Mouse (Mus musculus) gonadal fat pad, adult 2 months (tissue): ENCODE data around the gene Mettl3. TPM values are rescaled to one million over a fixed set of nuclear protein-coding genes. Genes with fewer than 3 reads are reported as not detected.
A peak's percentile ranks its signal among the peaks of the same experiment; 100 is the strongest.

Source experiments
- DNase-seq: peaks from one replicate; pipeline ENCODE4 v3.0.0-alpha.2; 2012; ENCODE audit warnings: low read depth
- polyA plus RNA-seq: library from polyadenylated mRNA; depleted of rRNA; stranded (reverse); fragments of >200 nt; gene quantifications from 2 replicates; pipeline ENCODE4 v1.2.3, GENCODE M21; 2012; rRNA removed

Gene Mettl3
- polyA plus RNA-seq, 1 experiment: 18.8 TPM

DNA sequence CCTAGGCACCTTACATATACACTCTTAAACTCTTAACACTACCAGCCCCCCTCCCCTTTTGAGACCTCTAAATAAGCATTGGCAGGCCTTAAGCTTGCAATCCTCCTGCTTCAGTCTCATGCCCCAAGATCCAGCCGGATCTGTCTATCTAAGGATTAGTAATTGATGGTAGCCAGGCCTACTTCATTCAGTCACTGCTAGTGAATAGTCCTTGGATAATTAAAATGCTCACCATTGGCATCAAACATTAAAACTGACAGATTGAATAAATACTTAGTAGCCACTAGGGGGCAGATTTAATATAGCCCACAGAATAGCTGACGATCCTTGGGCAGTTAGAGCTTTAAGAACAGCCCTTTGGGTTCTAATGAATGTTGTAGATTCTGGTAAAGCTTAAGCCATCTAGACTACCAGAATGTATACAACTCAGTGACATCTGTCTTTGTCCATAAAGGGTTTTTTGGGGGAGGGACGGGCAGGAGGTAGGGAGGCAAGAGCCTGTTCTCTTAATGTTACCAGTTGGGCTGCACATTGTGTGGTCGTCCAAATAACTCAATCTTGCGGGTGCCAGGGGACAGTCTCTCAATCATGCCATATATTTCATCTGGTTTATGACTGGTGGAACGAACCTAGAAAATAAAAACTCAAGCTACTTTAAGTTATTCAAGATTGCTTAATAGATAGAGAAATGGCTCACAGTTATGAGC lies 9.2 kb downstream of the Mettl3 start:
- DNase-seq: no peak

DNA sequence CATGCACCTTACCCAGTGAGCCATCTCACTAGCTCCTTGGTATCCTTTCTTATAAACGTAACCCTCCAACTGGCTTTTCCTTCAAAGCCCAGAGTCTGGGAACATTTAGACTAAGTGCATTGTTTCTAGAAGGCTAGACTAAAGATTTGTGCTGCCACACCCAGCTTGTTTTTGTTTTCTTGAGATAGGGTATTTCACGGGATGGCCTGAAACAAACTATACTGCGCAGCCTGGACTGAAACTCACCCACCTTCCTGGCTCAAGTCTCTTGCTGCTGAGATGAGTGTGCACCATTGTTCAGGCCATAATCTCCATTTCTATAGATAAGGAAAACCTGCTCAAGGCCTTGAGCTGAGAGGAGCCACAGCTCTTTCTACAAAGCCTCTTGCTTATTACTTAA lies 20.7 kb downstream of the Mettl3 start:
- DNase-seq: no peak

DNA sequence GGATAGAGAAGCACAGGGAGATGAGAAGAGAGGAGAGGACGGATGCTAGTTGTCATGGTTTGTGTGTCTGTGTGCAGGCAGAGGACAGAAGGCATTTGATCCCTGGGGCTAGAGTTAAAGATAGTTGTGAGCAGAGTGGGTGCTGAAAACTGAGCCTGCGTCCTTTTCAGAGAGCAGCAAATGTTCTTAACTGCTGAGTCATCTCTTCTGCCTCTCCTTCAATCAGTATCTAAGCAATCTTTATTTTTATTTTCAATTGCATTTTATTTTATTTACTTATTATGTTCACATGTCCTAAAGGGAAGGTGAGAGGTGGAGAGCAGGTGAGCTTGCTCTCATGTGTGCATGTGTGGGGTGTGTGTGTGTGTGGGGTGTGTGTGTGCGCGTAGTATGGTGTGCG lies 21.3 kb downstream of the Mettl3 start:
- DNase-seq: no peak

DNA sequence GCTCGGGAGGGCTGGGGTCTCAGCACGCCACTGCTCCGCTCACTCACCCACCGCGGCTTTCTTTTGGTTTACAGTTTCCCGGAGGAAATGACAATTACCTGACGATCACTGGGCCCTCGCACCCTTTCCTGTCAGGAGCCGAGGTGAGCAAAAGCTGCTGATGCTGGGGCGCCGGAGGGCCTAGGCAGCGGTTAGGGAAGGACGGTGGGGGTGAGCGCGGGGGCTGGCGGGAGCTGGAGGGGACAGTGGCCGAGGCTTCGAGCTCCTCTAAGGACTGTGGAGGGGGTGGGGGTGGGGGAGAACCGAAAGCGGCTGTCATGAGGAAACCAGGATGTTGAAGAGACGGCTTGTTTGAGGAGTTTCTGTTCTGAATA lies 25.2 kb downstream of the Mettl3 start:
- DNase-seq: no peak

DNA sequence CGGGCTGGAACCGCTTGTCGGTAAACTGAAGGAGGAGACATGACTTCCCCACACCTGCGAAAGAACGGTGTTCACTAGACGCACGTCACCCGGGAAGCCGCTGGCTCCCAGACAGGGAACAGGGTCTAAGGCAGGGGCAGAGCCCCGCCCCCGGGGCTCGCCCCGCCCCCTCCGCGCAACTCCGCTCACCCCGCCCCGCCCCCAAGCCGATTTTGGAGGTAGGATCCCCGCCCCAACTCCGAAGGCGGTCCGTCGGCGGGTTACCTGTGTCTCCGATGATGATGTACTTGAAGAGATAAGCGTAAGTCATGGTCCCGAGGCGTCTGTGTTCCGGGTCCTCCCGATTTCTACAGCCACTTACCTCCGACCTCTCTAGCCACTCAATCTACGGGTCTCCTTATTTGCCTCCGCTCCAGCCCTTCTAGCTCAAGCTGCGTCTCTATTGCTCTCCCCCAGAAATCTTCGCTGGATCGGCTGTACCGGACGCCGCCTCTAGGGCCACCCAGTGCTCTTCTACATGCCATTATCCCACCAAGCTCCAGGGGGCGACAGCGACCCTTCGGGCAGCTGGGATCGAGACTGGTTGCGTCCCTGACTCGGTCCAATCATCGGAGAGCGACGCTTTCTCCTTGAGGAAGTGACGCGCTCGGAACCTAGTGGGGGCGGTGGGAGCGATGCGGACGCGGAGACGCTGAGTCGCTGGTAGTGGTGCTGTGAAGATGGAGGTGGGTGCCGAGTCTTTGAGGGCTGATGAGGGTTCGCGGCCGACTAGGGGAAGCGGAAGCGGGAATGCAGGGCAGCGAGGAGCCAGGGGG lies 25.8 kb downstream of the Mettl3 start, which contains the start of the genes Tox4 and Rab2b:
Gene Tox4, plus strand, starts transcription at position 215 of the 815 bp plus-strand sequence.
Gene Rab2b, minus strand, starts transcription at position 614 of the 815 bp plus-strand sequence.
- DNase-seq: peak; percentile 93

DNA sequence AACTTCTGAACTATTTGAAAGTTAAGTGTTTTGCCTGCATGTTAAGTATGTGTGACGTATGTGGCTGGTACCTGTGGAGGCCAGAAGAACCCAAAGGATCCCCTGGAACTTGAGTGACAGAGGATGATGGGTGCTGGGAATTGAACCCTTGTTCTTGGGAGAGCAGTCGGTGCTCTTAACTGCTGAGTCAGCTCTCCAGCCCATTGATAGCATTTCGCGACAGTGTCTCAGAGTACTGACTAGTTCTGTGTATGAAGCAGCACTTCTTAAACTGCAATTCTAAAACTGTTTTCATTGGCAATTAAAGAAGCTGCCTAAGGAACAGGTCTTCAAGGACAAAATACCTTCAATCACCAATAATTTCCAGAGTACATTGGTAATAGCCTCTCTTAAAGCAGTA lies 27.7 kb downstream of the Mettl3 start:
- no peak for DNase-seq

DNA sequence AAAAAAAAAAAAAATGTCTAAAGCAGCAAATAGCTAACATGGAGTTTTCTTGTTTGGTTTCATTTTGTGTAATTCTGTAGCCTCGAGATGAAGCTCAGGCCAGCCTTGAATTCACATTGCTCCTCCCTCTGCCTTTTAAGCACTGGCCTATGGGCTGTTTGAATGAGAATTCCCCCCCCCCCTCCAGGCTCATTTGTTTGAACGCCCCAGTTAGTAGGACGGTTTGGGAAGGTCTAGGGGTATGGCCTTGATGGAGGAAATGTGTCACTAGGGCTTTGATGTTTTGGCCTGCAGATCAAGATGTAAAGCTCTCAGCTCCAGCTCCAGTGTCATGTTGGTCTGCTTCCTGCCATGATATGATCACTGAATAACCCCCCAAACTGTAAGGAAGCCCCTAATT lies 32.1 kb downstream of the Mettl3 start:
- DNase-seq: no peak

DNA sequence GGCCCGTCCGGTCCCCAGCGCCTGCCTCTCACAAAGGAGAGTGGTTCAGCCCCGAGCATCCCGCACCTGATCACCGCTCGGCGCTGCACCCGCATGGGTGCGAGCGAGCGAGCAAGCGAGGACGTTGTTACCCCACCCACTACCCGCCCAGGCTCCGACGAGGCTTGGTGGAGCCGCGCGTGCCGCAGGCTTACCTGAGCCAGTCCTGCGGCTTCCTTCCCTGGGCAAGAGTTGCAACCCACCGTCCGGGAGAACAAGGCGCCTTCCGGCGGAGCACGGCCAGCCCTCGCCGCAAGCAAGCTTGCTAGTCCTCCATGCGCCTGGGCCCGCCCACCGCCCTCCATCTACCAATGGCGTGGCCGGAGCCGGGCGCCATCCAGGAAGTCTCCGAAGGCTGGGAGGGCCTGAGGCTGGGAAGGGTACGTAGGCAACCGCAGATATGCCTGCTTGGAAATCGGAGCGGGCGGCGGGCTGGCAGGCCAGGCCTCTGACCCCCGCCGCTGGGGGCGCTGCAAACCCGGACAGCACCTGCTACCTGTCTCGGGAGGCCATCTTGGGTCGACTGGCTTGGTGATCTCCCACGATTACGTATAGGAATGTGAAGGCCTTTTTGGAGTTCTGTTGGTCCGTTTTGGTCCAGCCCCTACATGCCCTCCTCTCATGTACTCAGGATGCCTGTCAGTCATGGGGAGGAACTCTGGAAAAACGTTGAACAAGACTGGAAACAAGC lies 47.3 kb downstream of the Mettl3 start, which contains the start of gene Chd8:
Gene Chd8, minus strand, starts transcription at position 297 of the 730 bp plus-strand sequence.
- DNase-seq: peak; percentile 80

DNA sequence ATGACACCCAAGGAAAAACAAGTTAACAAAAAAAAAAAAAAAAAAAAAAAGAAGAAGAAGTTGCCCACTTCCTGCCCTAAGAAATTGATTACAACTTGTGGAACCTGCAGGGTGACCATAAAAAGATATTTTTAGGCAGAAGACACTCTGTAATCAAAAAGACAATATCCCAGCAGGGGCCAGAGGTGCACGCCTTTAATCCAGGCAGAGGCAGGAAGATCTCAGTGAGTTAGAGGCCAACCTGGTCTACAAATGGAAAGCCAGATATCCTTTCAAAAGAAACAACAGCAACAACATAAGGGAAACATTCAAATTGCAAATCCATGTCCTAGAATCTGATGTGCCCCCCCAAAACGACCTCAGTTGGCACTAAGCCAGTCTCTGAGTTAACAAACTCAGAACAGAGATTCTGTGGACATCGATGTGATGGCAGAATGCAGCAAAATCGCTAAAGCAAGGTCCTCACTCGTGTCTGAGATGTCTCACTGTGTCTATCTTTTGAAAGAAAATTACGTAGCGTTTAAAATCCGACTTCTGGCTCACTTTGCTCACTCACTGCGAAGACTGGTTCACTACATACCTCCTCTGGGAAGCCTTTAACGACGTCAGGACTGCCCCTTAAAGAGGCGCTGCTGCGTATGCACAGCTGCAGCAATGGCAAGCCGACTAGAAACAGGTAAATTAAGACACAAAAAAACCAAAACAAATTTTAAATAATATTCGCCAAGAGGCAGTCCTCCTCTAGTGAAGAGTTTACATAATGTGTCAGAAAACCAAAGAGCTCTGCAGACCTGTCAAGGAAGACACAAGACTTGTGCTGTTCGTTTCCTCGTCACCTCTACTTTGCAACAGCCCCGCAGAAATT lies 48.4 kb downstream of the Mettl3 start:
- DNase-seq: no peak

DNA sequence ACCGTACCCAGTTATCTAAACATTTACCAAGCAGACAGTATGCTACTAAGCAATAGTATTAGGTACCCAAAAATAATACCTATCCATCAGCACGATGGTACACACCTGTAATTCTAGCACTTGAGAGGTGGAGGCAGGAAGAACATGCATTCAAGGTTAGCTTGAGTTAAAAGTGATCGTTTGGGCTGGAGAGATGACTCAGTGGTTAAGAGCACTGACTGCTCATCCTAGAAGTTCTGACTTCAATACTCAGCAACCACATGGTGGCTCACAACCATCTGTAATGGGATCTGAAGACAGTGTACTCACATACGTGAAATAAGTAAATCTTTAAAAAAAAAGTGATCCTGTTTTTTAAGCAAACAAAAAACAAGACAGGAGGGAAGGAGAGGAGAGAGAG lies 58.8 kb downstream of the Mettl3 start:
- no peak for DNase-seq

Other genes with a start within 250 kb of the Mettl3 start
- 62.5 and 71.6 TPM in 2 replicates for gene Hnrnpc, start 201.1 kb downstream of the Mettl3 start, polyA plus RNA-seq
- gene Rpgrip1, start 194.4 kb downstream of the Mettl3 start, polyA plus RNA-seq: 4.0 and 4.4 TPM in 2 replicates
- 9.6 and 13.1 TPM in 2 replicates for gene Supt16, start 107.7 kb downstream of the Mettl3 start, polyA plus RNA-seq
- 30.1 and 35.2 TPM in 2 replicates for gene Chd8, start 47.3 kb downstream of the Mettl3 start, polyA plus RNA-seq
- gene Tox4, start 26.0 kb downstream of the Mettl3 start, polyA plus RNA-seq: 30.5 and 38.7 TPM in 2 replicates
- gene Rab2b, start 25.6 kb downstream of the Mettl3 start, polyA plus RNA-seq: 11.4 TPM in 2 replicates
- gene Sall2, start 23.6 kb upstream of the Mettl3 start, polyA plus RNA-seq: 5.7 and 7.6 TPM in 2 replicates
- gene Olfr1513, start 51.3 kb upstream of the Mettl3 start, polyA plus RNA-seq: not detected in 2 replicates
- not detected in 2 replicates for gene Olfr1512, start 74.0 kb upstream of the Mettl3 start, polyA plus RNA-seq
- not detected in 2 replicates for gene Olfr1511, start 92.3 kb upstream of the Mettl3 start, polyA plus RNA-seq
- gene Olfr1510, start 109.2 kb upstream of the Mettl3 start, polyA plus RNA-seq: not detected in 2 replicates
- gene Olfr1509, start 137.9 kb upstream of the Mettl3 start, polyA plus RNA-seq: not detected in 2 replicates
- gene Olfr1508, start 162.4 kb upstream of the Mettl3 start, polyA plus RNA-seq: not detected in 2 replicates
- gene Olfr1507, start 190.6 kb upstream of the Mettl3 start, polyA plus RNA-seq: not detected in 2 replicates